Mouse (Mus musculus): ENCODE data around the gene Hrc. TPM values are rescaled to one million over a fixed set of nuclear protein-coding genes. Genes with fewer than 3 reads are reported as not detected.

Hrc gene
- total and polyA plus RNA-seq, 2 experiments from 2014 or later = 0.33 to 0.49 TPM

DNA sequence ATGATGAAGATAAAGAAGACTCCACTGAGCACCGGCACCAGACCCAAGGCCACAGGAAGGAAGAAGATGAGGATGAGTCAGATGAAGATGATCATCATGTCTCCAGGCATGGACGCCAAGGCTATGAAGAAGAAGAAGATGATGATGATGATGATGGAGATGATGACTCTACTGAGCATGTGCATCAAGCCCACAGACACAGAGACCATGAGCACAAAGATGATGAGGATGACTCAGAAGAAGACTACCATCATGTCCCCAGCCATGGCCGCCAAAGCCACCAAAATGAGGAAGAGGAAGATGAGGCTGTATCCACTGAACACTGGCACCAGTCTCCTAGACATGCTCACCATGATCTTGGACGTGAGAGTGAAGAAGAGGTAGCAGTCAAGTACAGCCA is 1.2 kb downstream of the Hrc start:
- no peak overlapping the region for H3K27ac ChIP-seq (ENCODE audit: low read depth, low read length)
- DNase-seq (ENCODE audit: low spot score) (no peak), ATAC-seq (ENCODE audit: low FRiP score) (no peak)
- H3K9me3 ChIP-seq (ENCODE audit: low read length) = no peaks in the 10 kb centered on the region
- WGBS = 89% methylated on average over 4 of the region's 4 CpGs
- H3K4me3 ChIP-seq (ENCODE audit: low read depth, low read length) = no peak overlapping the region
- H3K9ac ChIP-seq (replicated peaks; ENCODE audit: low read length, poor library complexity, severe bottlenecking) = no peak overlapping the region
- no peaks in the 10 kb centered on the region for H3K27me3 ChIP-seq (ENCODE audit: insufficient read depth, low read length)
- peaks cover 4% of the 10 kb centered on the region; the same call in 1 of the 2 replicates for H3K4me1 ChIP-seq (ENCODE audit: insufficient read depth, low read length)
- H3K36me3 ChIP-seq (ENCODE audit: insufficient read depth, low read length) = peaks cover 8% of the 10 kb centered on the region; the same call in 1 of the 2 replicates
- no peak overlapping the region for H3K4me2 ChIP-seq (ENCODE audit: low read depth, low read length, poor library complexity, severe bottlenecking)
- TF ChIP-seq CTCF (IDR thresholded peaks at IDR 0.05) = no peak

DNA sequence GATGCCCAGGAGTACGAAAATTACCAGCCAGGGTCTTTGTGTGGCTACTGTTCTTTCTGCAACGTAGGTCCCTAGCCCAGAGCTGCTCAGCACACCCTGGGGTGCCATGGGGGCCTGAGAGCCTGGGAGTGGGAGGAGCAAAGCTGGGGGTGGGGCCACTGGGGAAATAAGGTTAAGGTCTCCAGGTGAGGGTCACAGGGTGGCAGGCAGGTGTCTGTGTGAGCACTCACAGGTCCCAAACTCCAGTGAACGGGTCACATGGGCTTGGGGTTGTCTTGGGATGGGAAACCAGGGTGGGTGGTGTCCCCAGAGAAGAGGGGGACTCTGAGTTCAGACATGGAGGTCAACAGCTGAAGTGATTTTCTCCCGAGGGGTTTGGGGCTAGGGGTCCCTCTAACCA is 2.4 kb downstream of the Hrc start:
- no peak overlapping the region for H3K27ac ChIP-seq (ENCODE audit: low read depth, low read length)
- peaks cover 11% of the 10 kb centered on the region; the same call in 1 of the 2 replicates for H3K36me3 ChIP-seq (ENCODE audit: insufficient read depth, low read length)
- DNase-seq (ENCODE audit: low spot score) (no peak), ATAC-seq (ENCODE audit: low FRiP score) (no peak)
- H3K4me2 ChIP-seq (ENCODE audit: low read depth, low read length, poor library complexity, severe bottlenecking) = no peak overlapping the region
- H3K4me3 ChIP-seq (ENCODE audit: low read depth, low read length) = no peak overlapping the region
- no peaks in the 10 kb centered on the region for H3K9me3 ChIP-seq (ENCODE audit: low read length)
- TF ChIP-seq CTCF (IDR thresholded peaks at IDR 0.05) = no peak
- H3K4me1 ChIP-seq (ENCODE audit: insufficient read depth, low read length) = peaks cover 4% of the 10 kb centered on the region; the same call in 1 of the 2 replicates
- H3K9ac ChIP-seq (replicated peaks; ENCODE audit: low read length, poor library complexity, severe bottlenecking) = no peak overlapping the region
- H3K27me3 ChIP-seq (ENCODE audit: insufficient read depth, low read length) = no peaks in the 10 kb centered on the region
- 32% methylated on average over 4 of the region's 4 CpGs for WGBS

DNA sequence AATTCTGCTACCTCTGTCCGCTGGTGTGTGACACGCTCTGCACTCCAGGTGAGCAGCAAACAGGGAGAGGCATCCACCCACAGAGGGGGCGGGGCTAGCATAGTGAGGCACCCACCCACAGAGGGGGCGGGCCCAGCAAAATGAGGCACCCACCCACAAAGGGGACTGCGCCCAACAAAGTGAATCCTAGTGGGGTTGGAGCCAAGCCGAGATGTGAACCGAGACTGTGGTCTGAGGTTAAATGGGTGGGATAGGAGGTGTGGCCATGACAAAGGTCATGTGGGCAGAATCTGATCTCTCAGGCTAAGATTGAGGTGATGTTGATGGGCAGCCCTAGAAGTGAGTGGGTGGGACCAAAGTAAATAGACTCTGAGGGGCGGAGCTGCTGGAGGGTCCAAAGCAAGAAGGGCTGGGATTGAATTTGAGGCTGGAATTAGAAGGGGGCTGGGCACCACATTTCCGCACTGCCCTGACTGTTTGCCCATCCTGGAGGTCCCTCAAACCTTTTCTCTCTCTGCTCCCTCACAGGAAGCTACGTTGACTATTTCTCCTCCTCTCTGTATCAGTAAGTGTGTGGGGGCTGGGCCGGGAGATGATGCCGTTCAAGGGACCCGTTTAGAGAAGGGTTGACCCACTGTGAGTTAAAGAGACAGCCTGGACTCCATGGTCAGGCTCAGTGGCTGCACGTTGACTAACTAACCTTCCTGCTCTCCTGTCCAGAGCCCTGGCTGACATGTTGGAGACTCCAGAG is 3.2 kb downstream of the Hrc start:
- no peak for ATAC-seq (ENCODE audit: low FRiP score)
- no peak for DNase-seq (ENCODE audit: low spot score)
- 0 out of 2 replicates have a peak overlapping the region, but pooled peaks have one; percentile 54 for H3K4me2 ChIP-seq (ENCODE audit: low read depth, low read length, poor library complexity, severe bottlenecking)
- H3K27ac ChIP-seq (ENCODE audit: low read depth, low read length) = no peak overlapping the region
- H3K36me3 ChIP-seq (ENCODE audit: insufficient read depth, low read length) = peaks cover 17% of the 10 kb centered on the region; the same call in 1 of the 2 replicates
- H3K4me1 ChIP-seq (ENCODE audit: insufficient read depth, low read length) = peaks cover 4% of the 10 kb centered on the region; the same call in 1 of the 2 replicates
- no peak overlapping the region for H3K4me3 ChIP-seq (ENCODE audit: low read depth, low read length)
- no peaks in the 10 kb centered on the region for H3K9me3 ChIP-seq (ENCODE audit: low read length)
- H3K9ac ChIP-seq (replicated peaks; ENCODE audit: low read length, poor library complexity, severe bottlenecking) = no peak overlapping the region
- no peak for TF ChIP-seq CTCF (IDR thresholded peaks at IDR 0.05)
- no peaks in the 10 kb centered on the region for H3K27me3 ChIP-seq (ENCODE audit: insufficient read depth, low read length)
- WGBS = 9% methylated on average over 14 of the region's 14 CpGs

DNA sequence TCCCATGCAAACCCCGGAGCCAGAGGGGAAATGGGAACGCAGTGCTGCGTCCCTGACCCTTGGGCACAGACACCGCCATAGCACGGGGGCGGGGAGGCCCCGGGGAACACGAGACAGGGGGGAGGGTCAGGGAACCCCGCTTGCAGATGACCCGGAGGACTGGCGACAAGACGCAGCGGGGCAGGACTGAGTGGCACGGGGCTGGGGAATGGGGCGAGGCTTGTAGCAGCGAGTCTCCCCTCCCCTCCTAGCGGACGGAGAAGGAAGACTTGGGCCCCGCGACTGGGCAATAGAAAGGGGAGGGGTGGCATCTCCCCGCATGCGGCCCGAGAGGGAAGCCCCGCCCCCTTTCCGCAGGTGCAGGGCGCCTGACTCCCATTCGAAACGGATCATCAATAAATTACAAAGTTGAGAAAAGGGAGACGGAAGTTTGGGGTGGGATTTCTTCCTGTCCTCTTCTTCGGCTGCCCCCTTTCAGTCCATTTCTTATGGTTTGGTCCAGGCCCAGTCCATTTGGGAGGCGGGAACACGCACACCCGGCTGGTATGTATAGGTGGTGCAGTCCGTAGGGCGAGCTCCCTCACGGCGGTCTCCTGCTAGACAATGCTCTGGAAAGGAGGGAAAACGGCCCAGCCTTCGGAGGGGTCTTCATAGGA is 4.4 kb downstream of the Hrc start:
- Histone ChIP-seq H3K4me1 (ENCODE audit: insufficient read depth, low read length) (peaks cover 4% of the 10 kb centered on the region; the same call in 1 of the 2 replicates), H3K36me3 (ENCODE audit: insufficient read depth, low read length) (peaks cover 17% of the 10 kb centered on the region; the same call in 1 of the 2 replicates), H3K9me3 (ENCODE audit: low read length) (no peaks in the 10 kb centered on the region), H3K27ac (ENCODE audit: low read depth, low read length) (no peak overlapping the region), H3K4me3 (ENCODE audit: low read depth, low read length) (peak overlapping the region; percentile 32), H3K9ac (replicated peaks; ENCODE audit: low read length, poor library complexity, severe bottlenecking) (no peak overlapping the region; the same call in 1 of the 2 replicates), H3K4me2 (ENCODE audit: low read depth, low read length, poor library complexity, severe bottlenecking) (peak overlapping the region; percentile 54), H3K27me3 (ENCODE audit: insufficient read depth, low read length) (no peaks in the 10 kb centered on the region)
- peak; percentile 47 for TF ChIP-seq CTCF (IDR thresholded peaks at IDR 0.05)
- 8% methylated on average over 34 of the region's 39 CpGs for WGBS
- DNase-seq (ENCODE audit: low spot score) = peak; percentile 78
- ATAC-seq (ENCODE audit: low FRiP score) = peak; percentile 42

DNA sequence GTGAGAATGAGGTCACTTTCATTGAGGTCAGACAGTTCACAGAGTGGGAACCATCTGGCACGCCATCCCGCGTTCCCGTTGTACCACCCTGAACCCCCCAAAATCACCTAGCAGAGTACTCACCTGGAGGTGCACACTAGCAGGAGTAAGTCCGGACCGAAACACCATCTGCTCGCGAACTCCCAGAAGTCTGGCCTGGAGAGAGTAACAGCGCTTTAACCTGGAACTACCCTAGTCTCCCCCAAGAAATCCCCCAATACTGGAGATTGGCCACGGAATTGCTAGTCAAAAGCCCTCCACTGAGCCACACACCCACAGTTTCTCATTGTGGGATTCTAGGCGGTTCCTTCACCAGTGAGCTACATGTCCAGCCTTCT is 5.0 kb downstream of the Hrc start:
- 0 out of 2 replicates have a peak, but pooled peaks have one; percentile 0 for ATAC-seq (ENCODE audit: low FRiP score)
- peak overlapping the region; percentile 32; the same call in 1 of the 2 replicates for H3K4me3 ChIP-seq (ENCODE audit: low read depth, low read length)
- peaks cover 20% of the 10 kb centered on the region for H3K36me3 ChIP-seq (ENCODE audit: insufficient read depth, low read length)
- no peak overlapping the region for H3K27ac ChIP-seq (ENCODE audit: low read depth, low read length)
- H3K9me3 ChIP-seq (ENCODE audit: low read length) = no peaks in the 10 kb centered on the region
- no peaks in the 10 kb centered on the region for H3K27me3 ChIP-seq (ENCODE audit: insufficient read depth, low read length)
- H3K4me1 ChIP-seq (ENCODE audit: insufficient read depth, low read length) = peaks cover 4% of the 10 kb centered on the region; the same call in 1 of the 2 replicates
- WGBS = 15% methylated on average over 11 of the region's 11 CpGs
- DNase-seq (ENCODE audit: low spot score) = no peak
- no peak for TF ChIP-seq CTCF (IDR thresholded peaks at IDR 0.05)
- H3K4me2 ChIP-seq (ENCODE audit: low read depth, low read length, poor library complexity, severe bottlenecking) = peak overlapping the region; percentile 54
- H3K9ac ChIP-seq (replicated peaks; ENCODE audit: low read length, poor library complexity, severe bottlenecking) = 0 out of 2 replicates have a peak overlapping the region, but pooled peaks have one; percentile 8

DNA sequence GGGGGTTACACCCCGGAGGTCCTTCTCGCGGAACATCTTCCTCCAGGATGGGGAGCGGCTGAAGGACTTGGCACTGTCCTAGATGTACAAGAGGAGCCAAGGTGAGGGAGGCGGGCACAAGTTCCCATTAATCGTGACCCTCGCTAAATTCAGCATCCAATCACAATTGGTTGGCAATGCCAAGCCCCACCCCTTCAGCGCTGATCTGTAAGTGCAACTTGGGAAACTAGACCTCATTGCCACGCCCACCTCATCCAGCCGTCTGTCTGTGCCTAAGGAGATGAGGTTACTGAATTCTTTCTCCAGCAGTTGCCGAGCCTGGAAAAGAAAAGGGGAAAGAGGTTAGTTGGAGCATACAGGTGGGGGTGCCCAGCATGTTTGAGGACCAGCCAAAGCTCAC is 5.6 kb downstream of the Hrc start:
- DNase-seq (ENCODE audit: low spot score) (no peak), ATAC-seq (ENCODE audit: low FRiP score) (no peak)
- Histone ChIP-seq H3K4me1 (ENCODE audit: insufficient read depth, low read length) (peaks cover 4% of the 10 kb centered on the region; the same call in 1 of the 2 replicates), H3K36me3 (ENCODE audit: insufficient read depth, low read length) (peaks cover 24% of the 10 kb centered on the region), H3K27ac (ENCODE audit: low read depth, low read length) (no peak overlapping the region), H3K4me2 (ENCODE audit: low read depth, low read length, poor library complexity, severe bottlenecking) (peak overlapping the region; percentile 54; the same call in 1 of the 2 replicates), H3K9ac (replicated peaks; ENCODE audit: low read length, poor library complexity, severe bottlenecking) (no peak overlapping the region), H3K4me3 (ENCODE audit: low read depth, low read length) (no peak overlapping the region), H3K27me3 (ENCODE audit: insufficient read depth, low read length) (no peaks in the 10 kb centered on the region), H3K9me3 (ENCODE audit: low read length) (no peaks in the 10 kb centered on the region)
- TF ChIP-seq CTCF (IDR thresholded peaks at IDR 0.05) = no peak
- WGBS = 21% methylated on average over 11 of the region's 11 CpGs

Measured in midbrain, postnatal 0 days (tissue).